Mouse (Mus musculus) CH12.LX (cell line): Measurements from ENCODE around the gene 2310061I04Rik. TPM values are rescaled to one million over a fixed set of nuclear protein-coding genes. Genes with fewer than 3 reads are reported as not detected.
A peak's percentile ranks its signal among the peaks of the same experiment; 100 is the strongest.

Experiments used
- DNase-seq: peaks from one replicate; pipeline ENCODE4 v3.0.0-alpha.2; 2013; ENCODE audit errors: extremely low read depth
- H3K27ac ChIP-seq: 2 replicates; pipeline ENCODE4 v1.5.1; 2012; ENCODE audit warnings: low read depth, mild to moderate bottlenecking, control low read depth, moderate library complexity; ENCODE audit not compliant: insufficient read depth
- H3K27me3 ChIP-seq: replicated peaks from 2 replicates; pipeline ENCODE3; 2012; ENCODE audit warnings: inconsistent platforms
- H3K36me3 ChIP-seq, 2 experiments: replicated peaks in 1 of 2; 2 replicates each; pipeline versions ENCODE3 to v1.6.1; 2012; ENCODE audit warnings: inconsistent platforms in 1 of 2, low read length in 1 of 2, mild to moderate bottlenecking in 1 of 2, mixed read lengths in 1 of 2, moderate library complexity in 1 of 2; ENCODE audit not compliant: control insufficient read depth in 1 of 2, insufficient read depth in 1 of 2
- H3K4me1 ChIP-seq, 2 experiments: 2 replicates each; pipeline ENCODE4 v1.6.1; 2012; ENCODE audit warnings: inconsistent platforms in 1 of 2, moderate library complexity in 1 of 2; ENCODE audit not compliant: insufficient read depth in 2 of 2, control insufficient read depth in 1 of 2
- H3K4me2 ChIP-seq: 2 replicates; pipeline ENCODE4 v1.6.1; 2012; ENCODE audit warnings: low read depth, mild to moderate bottlenecking, control low read depth; ENCODE audit not compliant: poor library complexity, insufficient read depth, severe bottlenecking
- H3K4me3 ChIP-seq, 3 experiments: fragments of 150-350 bp in 1 of 3; sonication (generic) in 1 of 3; replicated peaks in 1 of 3; 2 replicates each; pipeline versions ENCODE3 to v1.5.1; 2011 to 2012; ENCODE audit warnings: low read depth in 2 of 3, low read length in 2 of 3, mild to moderate bottlenecking in 2 of 3, moderate library complexity in 2 of 3, control low read depth in 1 of 3, improper control_type of control experiment in 1 of 3, inconsistent platforms in 1 of 3, mixed read lengths in 1 of 3; ENCODE audit not compliant: poor library complexity in 1 of 3
- H3K79me2 ChIP-seq: replicated peaks from 2 replicates; pipeline ENCODE4 v1.6.1; 2012; ENCODE audit warnings: mild to moderate bottlenecking, moderate library complexity; ENCODE audit not compliant: control insufficient read depth, poor library complexity, insufficient read depth, severe bottlenecking; ENCODE audit errors: extremely low read depth
- H3K9ac ChIP-seq: 2 replicates; pipeline ENCODE4 v1.6.1; 2012; ENCODE audit warnings: low read depth, mild to moderate bottlenecking, control low read depth, moderate library complexity; ENCODE audit not compliant: insufficient read depth
- H3K9me3 ChIP-seq: replicated peaks from 2 replicates; pipeline ENCODE3; 2012; ENCODE audit warnings: low read length, inconsistent platforms, mixed read lengths
- BHLHE40 ChIP-seq: IDR thresholded peaks from 2 replicates; pipeline ENCODE4 v1.6.1; 2011; ENCODE audit warnings: mild to moderate bottlenecking, low read depth, low read length, improper control_type of control experiment
- CHD1 ChIP-seq: IDR thresholded peaks from 2 replicates; pipeline ENCODE4 v1.6.1; 2012; ENCODE audit warnings: low read depth, low read length, improper control_type of control experiment, inconsistent platforms
- CTCF ChIP-seq, 2 experiments: IDR thresholded peaks in 1 of 2; conservative IDR thresholded peaks in 1 of 2; 2 replicates each; pipeline ENCODE4 v1.5.1; 2011 to 2012; ENCODE audit warnings: low read depth in 2 of 2, low read length in 2 of 2, improper control_type of control experiment in 1 of 2, inconsistent platforms in 1 of 2, mild to moderate bottlenecking in 1 of 2, moderate library complexity in 1 of 2
- ELF1 ChIP-seq: IDR thresholded peaks from 2 replicates; pipeline ENCODE4 v1.6.1; 2014; ENCODE audit warnings: low read depth, mild to moderate bottlenecking, inconsistent platforms, low read length, improper control_type of control experiment
- EP300 ChIP-seq: IDR thresholded peaks from 2 replicates; pipeline ENCODE4 v1.6.1; 2011; ENCODE audit warnings: low read length, improper control_type of control experiment
- ETS1 ChIP-seq: conservative IDR thresholded peaks from 2 replicates; pipeline ENCODE4 v1.6.1; 2012; ENCODE audit warnings: low read depth, mild to moderate bottlenecking, inconsistent platforms, low read length, improper control_type of control experiment, moderate library complexity
- GABPA ChIP-seq: IDR thresholded peaks from 2 replicates; pipeline ENCODE4 v1.6.1; 2012; ENCODE audit warnings: low read depth, low read length, improper control_type of control experiment, inconsistent platforms; ENCODE audit not compliant: insufficient replicate concordance
- IRF4 ChIP-seq: IDR thresholded peaks from 2 replicates; pipeline ENCODE4 v1.6.1; 2014; ENCODE audit warnings: low read depth, mild to moderate bottlenecking, inconsistent platforms, low read length, improper control_type of control experiment
- JUND ChIP-seq: conservative IDR thresholded peaks from 2 replicates; pipeline ENCODE4 v1.6.1; 2011; ENCODE audit warnings: low read depth, low read length, improper control_type of control experiment
- MAFK ChIP-seq: IDR thresholded peaks from 2 replicates; pipeline ENCODE4 v1.6.1; 2011; ENCODE audit warnings: low read length, improper control_type of control experiment; ENCODE audit not compliant: insufficient replicate concordance
- MAX ChIP-seq: IDR thresholded peaks from 2 replicates; pipeline ENCODE4 v1.6.1; 2011; ENCODE audit warnings: low read length, improper control_type of control experiment
- MAZ ChIP-seq: IDR thresholded peaks from 2 replicates; pipeline ENCODE4 v1.6.1; 2012; ENCODE audit warnings: low read depth, mild to moderate bottlenecking, inconsistent platforms, low read length, improper control_type of control experiment, moderate library complexity
- MEF2A ChIP-seq: IDR thresholded peaks from 2 replicates; pipeline ENCODE4 v1.6.1; 2014; ENCODE audit warnings: low read depth, mild to moderate bottlenecking, inconsistent platforms, low read length, improper control_type of control experiment, borderline replicate concordance
- NELFE ChIP-seq: IDR thresholded peaks from 2 replicates; pipeline ENCODE4 v1.6.1; 2011; ENCODE audit warnings: low read depth, low read length, improper control_type of control experiment
- NRF1 ChIP-seq: IDR thresholded peaks from 2 replicates; pipeline ENCODE4 v1.6.1; 2014; ENCODE audit warnings: low read depth, mild to moderate bottlenecking, inconsistent platforms, low read length, improper control_type of control experiment, moderate library complexity
- POLR2A ChIP-seq: IDR thresholded peaks from 2 replicates; pipeline ENCODE4 v1.6.1; 2011; ENCODE audit warnings: low read depth, mild to moderate bottlenecking, improper control_type of control experiment, low read length
- POLR2AphosphoS2 ChIP-seq: IDR thresholded peaks from 2 replicates; pipeline ENCODE4 v1.6.1; 2011; ENCODE audit warnings: low read depth, low read length, improper control_type of control experiment
- RCOR1 ChIP-seq: conservative IDR thresholded peaks from 2 replicates; pipeline ENCODE4 v1.6.1; 2012; ENCODE audit warnings: low read depth, mild to moderate bottlenecking, inconsistent platforms, low read length, improper control_type of control experiment
- SIN3A ChIP-seq: IDR thresholded peaks from 2 replicates; pipeline ENCODE4 v1.6.1; 2012; ENCODE audit warnings: low read length, improper control_type of control experiment, inconsistent platforms
- SMC3 ChIP-seq: IDR thresholded peaks from 2 replicates; pipeline ENCODE4 v1.6.1; 2011; ENCODE audit warnings: low read depth, low read length, improper control_type of control experiment
- TBP ChIP-seq: conservative IDR thresholded peaks from 2 replicates; pipeline ENCODE4 v1.6.1; 2011; ENCODE audit warnings: low read depth, low read length, improper control_type of control experiment
- TCF12 ChIP-seq: IDR thresholded peaks from 2 replicates; pipeline ENCODE4 v1.6.1; 2014; ENCODE audit warnings: low read depth, mild to moderate bottlenecking, inconsistent platforms, low read length, improper control_type of control experiment
- USF1 ChIP-seq: IDR thresholded peaks from 2 replicates; pipeline ENCODE4 v1.6.1; 2014; ENCODE audit warnings: low read depth, mild to moderate bottlenecking, inconsistent platforms, low read length, improper control_type of control experiment
- USF2 ChIP-seq: conservative IDR thresholded peaks from 2 replicates; pipeline ENCODE4 v1.6.1; 2011; ENCODE audit warnings: low read depth, low read length, improper control_type of control experiment
- ZC3H11A ChIP-seq: IDR thresholded peaks from 2 replicates; pipeline ENCODE4 v1.6.1; 2012; ENCODE audit warnings: low read depth, mild to moderate bottlenecking, inconsistent platforms, low read length, improper control_type of control experiment
- ZKSCAN1 ChIP-seq: IDR thresholded peaks from 2 replicates; pipeline ENCODE4 v1.6.1; 2012; ENCODE audit warnings: low read depth, inconsistent platforms, low read length, improper control_type of control experiment, borderline replicate concordance
- ZMIZ1 ChIP-seq: IDR thresholded peaks from 2 replicates; pipeline ENCODE4 v1.6.1; 2012; ENCODE audit warnings: low read depth, mild to moderate bottlenecking, inconsistent platforms, low read length, improper control_type of control experiment
- ZNF384 ChIP-seq: IDR thresholded peaks from 2 replicates; pipeline ENCODE4 v1.6.1; 2012; ENCODE audit warnings: low read depth, low read length, improper control_type of control experiment, inconsistent platforms
- dilution Hi-C: fragments of 300-500 bp; cut with MboI; formaldehyde crosslinking; loops from 2 replicates; pipeline ENCODE4 v1.14.3; 2020; ENCODE audit warnings: low sequenced_read_pairs; ENCODE audit not compliant: extremely low pct_unique_long_range_greater_than_20kb, extremely low pct_ligation_motif_present
- in situ Hi-C: fragments of 300-500 bp; cut with MboI; formaldehyde crosslinking; loops from 3 replicates; pipeline ENCODE4 v1.14.3; 2019; ENCODE audit warnings: low sequenced_read_pairs, low pct_ligation_motif_present, low pct_unique_long_range_greater_than_20kb, mixed read lengths
- polyA plus RNA-seq: library from polyadenylated mRNA; unstranded; fragments of >175 nt; gene quantifications from 2 replicates; pipeline ENCODE4 v1.2.1, GENCODE M21; 2012; ENCODE audit warnings: low read depth; ENCODE audit not compliant: insufficient read length
- total RNA-seq, 2 experiments: library from RNA; depleted of rRNA; stranded (reverse); fragments of 300-350 nt in 1 of 2; fragments of >200 nt in 1 of 2; gene quantifications; 2 replicates each; pipeline ENCODE4 v1.2.3; 2012 to 2014

The 2310061I04Rik gene
- total and polyA plus RNA-seq, 3 experiments = 5.7 to 46.4 (median 8.7) TPM

DNA sequence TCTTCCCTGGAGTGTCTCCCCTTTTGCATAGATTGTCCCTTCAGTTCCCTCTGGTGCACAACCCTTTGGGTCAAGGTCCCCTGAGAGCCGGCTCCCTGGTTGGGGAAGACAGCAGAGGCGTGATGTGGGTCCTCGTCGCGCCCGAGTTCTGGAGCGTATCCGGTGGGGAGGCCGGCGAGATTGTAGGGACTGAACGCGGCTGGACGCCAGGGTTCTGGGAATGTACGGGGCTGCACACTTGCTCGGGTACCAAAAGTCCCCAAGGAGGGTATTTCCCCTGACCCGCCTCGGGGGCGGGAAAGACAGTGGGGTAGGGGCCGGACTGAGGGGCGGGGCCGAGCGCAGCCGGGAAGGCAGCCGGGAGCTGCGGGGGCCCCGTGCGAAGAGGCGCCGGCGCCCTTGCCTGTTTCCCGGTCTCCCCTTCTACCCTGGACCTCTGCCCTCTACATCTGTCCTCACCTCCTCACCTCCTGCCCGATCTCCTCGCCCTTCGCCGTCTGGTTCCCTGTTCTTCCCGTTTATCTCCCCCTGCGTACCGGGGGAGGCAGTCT, 30.9 kb downstream of the 2310061I04Rik start:
- H3K4me3 ChIP-seq = peak overlapping the region; percentile 63 to 99 (median 74)
- peak overlapping the region; percentile 69 for H3K9ac ChIP-seq
- H3K4me1 ChIP-seq = peaks cover 0 to 16% of the 10 kb centered on the region in 2 experiments; a peak in 2 of 4 replicates
- peak overlapping the region; percentile 74 for H3K27ac ChIP-seq
- H3K36me3 ChIP-seq = peaks cover 0 to 4% of the 10 kb centered on the region in 2 experiments
- TF ChIP-seq POLR2A (peak; percentile 70), MAZ (peak; percentile 24; the same call in 1 of the 2 replicates), SIN3A (peak; percentile 71), TBP (0 out of 2 replicates have a peak, but pooled peaks have one; percentile 24), JUND (no peak), IRF4 (peak; percentile 17; the same call in 1 of the 2 replicates), ZMIZ1 (peak; percentile 63; the same call in 1 of the 2 replicates), MAX (peak; percentile 55), ZNF384 (no peak), BHLHE40 (peak; percentile 34; the same call in 1 of the 2 replicates), TCF12 (peak; percentile 60; the same call in 1 of the 2 replicates), GABPA (no peak), ETS1 (0 out of 2 replicates have a peak, but pooled peaks have one; percentile 24), POLR2AphosphoS2 (no peak), NRF1 (no peak)
- H3K4me2 ChIP-seq = peak overlapping the region; percentile 91
- DNase-seq = peak; percentile 74
- H3K79me2 ChIP-seq = peaks cover 29% of the 10 kb centered on the region
- dilution Hi-C loops (no loop called here), in situ Hi-C loops (loop anchor here (10.0 kb wide), 1 partner anchor 132 kb away; no protein-coding TSS in a partner anchor)
- H3K9me3 ChIP-seq = peaks cover 3% of the 10 kb centered on the region
- no peaks in the 10 kb centered on the region for H3K27me3 ChIP-seq

- dilution Hi-C loops = no loop called here
- peak within 1 kb of the TSS; percentile 74 for H3K27ac ChIP-seq
- peak; percentile 59 for DNase-seq
- TF ChIP-seq ZKSCAN1 (no peak), ZNF384 (no peak), POLR2AphosphoS2 (no peak; the same call in 1 of the 2 replicates), TBP (no peak), SIN3A (peak; percentile 61; the same call in 1 of the 2 replicates), MAZ (no peak), ZC3H11A (no peak), MEF2A (no peak; the same call in 1 of the 2 replicates), SMC3 (no peak), IRF4 (peak; percentile 15; the same call in 1 of the 2 replicates), ETS1 (peak; percentile 54), USF2 (no peak), MAFK (no peak), CHD1 (no peak), NRF1 (no peak), ELF1 (no peak; the same call in 1 of the 2 replicates), RCOR1 (no peak), NELFE (peak; percentile 47; the same call in 1 of the 2 replicates), EP300 (peak; percentile 46; the same call in 1 of the 2 replicates), USF1 (no peak), CTCF (conservative IDR thresholded peaks at IDR 0.05 in 1 of 2, IDR thresholded peaks at IDR 0.05 in 1 of 2; ENCODE audit: low read depth in 2 of 2, low read length in 2 of 2) (no peak)
Measured at GRCm38 (mm10) chr17:35865481-35866280, 31.6 kb downstream of the 2310061I04Rik start, which contains the start of gene Ppp1r18. Ppp1r18 (plus strand) TSS chr17:35865593.

More at GRCm38 (mm10) chr17:35865481-35866280, 31.6 kb downstream of the 2310061I04Rik start, which contains the start of gene Ppp1r18:
- Histone ChIP-seq H3K27me3 (no peaks in the 10 kb centered on the region), H3K9me3 (no peaks in the 10 kb centered on the region), H3K79me2 (peaks cover 24% of the 10 kb centered on the region), H3K36me3 (peaks cover 0 to 1% of the 10 kb centered on the region in 2 experiments), H3K4me3 (peak within 1 kb of the TSS; percentile 63 to 99 (median 74)), H3K9ac (peak within 1 kb of the TSS; percentile 69), H3K4me1 (peaks cover 0 to 20% of the 10 kb centered on the region in 2 experiments; a peak in 2 of 4 replicates), H3K4me2 (peak within 1 kb of the TSS; percentile 91)
- in situ Hi-C loops = loop anchor here (10.0 kb wide), 1 partner anchor 131 kb away; no protein-coding TSS in a partner anchor
